Mouse (Mus musculus) heart, embryonic 11.5 days (tissue): ENCODE measurements around the gene Kcnj9. TPM values are rescaled to one million over a fixed set of nuclear protein-coding genes. Genes with fewer than 3 reads are reported as not detected.
A peak's percentile ranks its signal among the peaks of the same experiment; 100 is the strongest.

ENCODE experiments used
- ATAC-seq: fragments of 200-750 bp; cut with Nextera tagmentation; replicated peaks from 2 replicates; pipeline ENCODE4 v1.8.0; 2017; ENCODE audit warnings: moderate library complexity; ENCODE audit not compliant: insufficient number of reproducible peaks, low FRiP score, low TSS enrichment
- H3K27ac ChIP-seq: fragments of 300-500 bp; sonication (generic); 2 replicates; pipeline ENCODE4 v1.5.1; 2014; ENCODE audit warnings: mild to moderate bottlenecking, low read depth, low read length
- H3K27me3 ChIP-seq: fragments of 300-500 bp; sonication (generic); 2 replicates; pipeline ENCODE4 v1.6.1; 2014; ENCODE audit warnings: mild to moderate bottlenecking, low read length, mixed read lengths; ENCODE audit not compliant: control insufficient read depth, insufficient read depth
- H3K36me3 ChIP-seq: fragments of 300-500 bp; sonication (generic); 2 replicates; pipeline ENCODE4 v1.6.1; 2014; ENCODE audit warnings: mild to moderate bottlenecking, low read length, moderate library complexity, mixed read lengths; ENCODE audit not compliant: control insufficient read depth, insufficient read depth
- H3K4me1 ChIP-seq: fragments of 300-500 bp; sonication (generic); 2 replicates; pipeline ENCODE4 v1.6.1; 2014; ENCODE audit warnings: low read length; ENCODE audit not compliant: control insufficient read depth, insufficient read depth
- H3K4me2 ChIP-seq: fragments of 300-500 bp; sonication (generic); 2 replicates; pipeline ENCODE4 v1.6.1; 2014; ENCODE audit warnings: mild to moderate bottlenecking, moderate library complexity
- H3K4me3 ChIP-seq: fragments of 300-500 bp; sonication (generic); 2 replicates; pipeline ENCODE4 v1.5.1; 2014; ENCODE audit warnings: low read depth, low read length
- H3K9ac ChIP-seq: fragments of 300-500 bp; sonication (generic); 2 replicates; pipeline ENCODE4 v1.6.1; 2014; ENCODE audit warnings: mild to moderate bottlenecking, low read depth, low read length, moderate library complexity
- H3K9me3 ChIP-seq: fragments of 300-500 bp; sonication (generic); replicated peaks from 2 replicates; pipeline ENCODE4 v1.6.1; 2016; ENCODE audit warnings: low read length; ENCODE audit not compliant: control insufficient read depth
- WGBS: fragments of 180-500 bp; shearing (Covaris S2); extraction: QIAGEN DNeasy Blood & Tissue Kit; methylation state at CpG from one replicate; pipeline ENCODE4 v1.1.7; 2014; ENCODE audit not compliant: insufficient replicate concordance; 5-methylcytosine and 5-hydroxymethylcytosine counted together
- polyA plus RNA-seq: library from polyadenylated mRNA; unstranded; fragments of >200 nt; fragmentation: Nextera tagmentation; extraction: Ambion mirVana; gene quantifications from 2 replicates; pipeline ENCODE4 v1.2.1, GENCODE M21; 2014

Gene Kcnj9
- polyA plus RNA-seq, 1 experiment from 2014 or later: 0.59 TPM

- Histone ChIP-seq H3K4me1 (peaks cover 52% of the 10 kb centered on the region), H3K9me3 (no peaks in the 10 kb centered on the region), H3K9ac (peak within 1 kb of the TSS; percentile 75), H3K27me3 (no peaks in the 10 kb centered on the region), H3K36me3 (no peaks in the 10 kb centered on the region), H3K27ac (peak within 1 kb of the TSS; percentile 79), H3K4me2 (peak within 1 kb of the TSS; percentile 68), H3K4me3 (peak within 1 kb of the TSS; percentile 42)
- ATAC-seq: peak; percentile 32; the same call in 1 of the 2 replicates
- WGBS: 6% methylated on average over 16 of the region's 16 CpGs
Observed at GRCm38 (mm10) chr1:172297611-172298537, 31.2 kb downstream of the Kcnj9 start, which contains the start of gene Atp1a2. Gene Atp1a2 (minus strand): TSS chr1:172298064.

GRCm38 (mm10) chr1:172296816-172297510, 32.2 kb downstream of the Kcnj9 start:
- H3K4me3 ChIP-seq: peak overlapping the region; percentile 42
- ATAC-seq: no peak
- peak overlapping the region; percentile 68 for H3K4me2 ChIP-seq
- H3K27ac ChIP-seq: peak overlapping the region; percentile 79; the same call in 1 of the 2 replicates
- H3K27me3 ChIP-seq: no peaks in the 10 kb centered on the region
- no peaks in the 10 kb centered on the region for H3K36me3 ChIP-seq
- 75% methylated on average over 6 of the region's 6 CpGs for WGBS
- H3K4me1 ChIP-seq: peaks cover 46% of the 10 kb centered on the region
- no peaks in the 10 kb centered on the region for H3K9me3 ChIP-seq
- peak overlapping the region; percentile 75 for H3K9ac ChIP-seq

GRCm38 (mm10) chr1:172295751-172296197, 33.3 kb downstream of the Kcnj9 start:
- H3K4me1 ChIP-seq: peaks cover 41% of the 10 kb centered on the region
- H3K4me2 ChIP-seq: peak overlapping the region; percentile 68
- 41% methylated on average over 4 of the region's 4 CpGs for WGBS
- H3K9me3 ChIP-seq: no peaks in the 10 kb centered on the region
- no peak overlapping the region for H3K27ac ChIP-seq
- peak overlapping the region; percentile 40 for H3K9ac ChIP-seq
- no peak overlapping the region for H3K4me3 ChIP-seq
- H3K27me3 ChIP-seq: no peaks in the 10 kb centered on the region
- no peak for ATAC-seq
- H3K36me3 ChIP-seq: no peaks in the 10 kb centered on the region; the same call in 1 of the 2 replicates

- Histone ChIP-seq H3K4me2 (no peak overlapping the region), H3K27ac (no peak overlapping the region), H3K9me3 (no peaks in the 10 kb centered on the region), H3K4me1 (peaks cover 25% of the 10 kb centered on the region), H3K4me3 (no peak overlapping the region), H3K27me3 (no peaks in the 10 kb centered on the region), H3K9ac (no peak overlapping the region), H3K36me3 (peaks cover 4% of the 10 kb centered on the region; the same call in 1 of the 2 replicates)
- whole genome bisulfite sequencing: 79% methylated on average over 11 of the region's 11 CpGs
- ATAC-seq: no peak
Observed at GRCm38 (mm10) chr1:172293449-172293848, 35.7 kb downstream of the Kcnj9 start.

- Histone ChIP-seq H3K4me2 (no peak overlapping the region), H3K36me3 (peaks cover 4% of the 10 kb centered on the region; the same call in 1 of the 2 replicates), H3K9me3 (no peaks in the 10 kb centered on the region), H3K27ac (no peak overlapping the region), H3K27me3 (no peaks in the 10 kb centered on the region), H3K9ac (no peak overlapping the region), H3K4me1 (peaks cover 19% of the 10 kb centered on the region), H3K4me3 (no peak overlapping the region)
- 88% methylated on average over 2 of the region's 2 CpGs for WGBS
- ATAC-seq: no peak
Observed at GRCm38 (mm10) chr1:172292880-172293279, 36.2 kb downstream of the Kcnj9 start.

- Histone ChIP-seq H3K9ac (no peak overlapping the region), H3K4me2 (no peak overlapping the region), H3K4me1 (no peaks in the 10 kb centered on the region), H3K4me3 (no peak overlapping the region), H3K36me3 (peaks cover 6% of the 10 kb centered on the region), H3K27ac (no peak overlapping the region), H3K9me3 (no peaks in the 10 kb centered on the region), H3K27me3 (no peaks in the 10 kb centered on the region)
- ATAC-seq: no peak
- WGBS: 73% methylated on average over 3 of the region's 3 CpGs
Observed at GRCm38 (mm10) chr1:172289617-172289946, 39.5 kb downstream of the Kcnj9 start.

- no peaks in the 10 kb centered on the region for H3K4me1 ChIP-seq
- H3K9me3 ChIP-seq: no peaks in the 10 kb centered on the region
- no peaks in the 10 kb centered on the region for H3K27me3 ChIP-seq
- ATAC-seq: no peak
- no peak overlapping the region for H3K4me3 ChIP-seq
- WGBS: 87% methylated on average over 11 of the region's 11 CpGs
- H3K36me3 ChIP-seq: peaks cover 6% of the 10 kb centered on the region
- no peak overlapping the region for H3K27ac ChIP-seq
- no peak overlapping the region for H3K9ac ChIP-seq
- H3K4me2 ChIP-seq: no peak overlapping the region
Observed at GRCm38 (mm10) chr1:172288900-172289616, 40.1 kb downstream of the Kcnj9 start.

- Histone ChIP-seq H3K27me3 (no peaks in the 10 kb centered on the region), H3K27ac (no peak overlapping the region), H3K9me3 (no peaks in the 10 kb centered on the region), H3K4me2 (no peak overlapping the region), H3K9ac (no peak overlapping the region), H3K4me1 (no peaks in the 10 kb centered on the region), H3K4me3 (no peak overlapping the region), H3K36me3 (peaks cover 6% of the 10 kb centered on the region)
- no peak for ATAC-seq
- 90% methylated on average over 5 of the region's 5 CpGs for WGBS
Observed at GRCm38 (mm10) chr1:172286740-172287139, 42.4 kb downstream of the Kcnj9 start.
